Mouse (Mus musculus) hindbrain, embryonic 16.5 days (tissue): ENCODE results near the gene Pdk2. TPM values are rescaled to one million over a fixed set of nuclear protein-coding genes. Genes with fewer than 3 reads are reported as not detected.

ENCODE experiments used
- ATAC-seq: fragments of 200-750 bp; cut with Nextera tagmentation; 2 replicates; pipeline ENCODE4 v1.8.0; 2017; ENCODE audit warnings: moderate TSS enrichment, moderate library complexity
- H3K27ac ChIP-seq: fragments of 300-500 bp; sonication (generic); 2 replicates; pipeline ENCODE4 v1.5.1; 2014; ENCODE audit warnings: low read depth, mild to moderate bottlenecking, control low read depth, low read length, moderate library complexity
- H3K27me3 ChIP-seq: fragments of 300-500 bp; sonication (generic); replicated peaks from 2 replicates; pipeline ENCODE4 v1.6.1; 2014; ENCODE audit warnings: low read length; ENCODE audit not compliant: control insufficient read depth, insufficient read depth
- H3K36me3 ChIP-seq: fragments of 300-500 bp; sonication (generic); 2 replicates; pipeline ENCODE4 v1.6.1; 2014; ENCODE audit warnings: mild to moderate bottlenecking, low read length, moderate library complexity, mixed read lengths; ENCODE audit not compliant: control insufficient read depth, insufficient read depth
- H3K4me1 ChIP-seq: fragments of 300-500 bp; sonication (generic); 2 replicates; pipeline ENCODE4 v1.6.1; 2014; ENCODE audit warnings: low read depth, low read length; ENCODE audit not compliant: control insufficient read depth, insufficient read depth
- H3K4me2 ChIP-seq: fragments of 300-500 bp; sonication (generic); 2 replicates; pipeline ENCODE4 v1.6.1; 2014; ENCODE audit warnings: mild to moderate bottlenecking, low read length, control low read depth, moderate library complexity
- H3K4me3 ChIP-seq: fragments of 300-500 bp; sonication (generic); 2 replicates; pipeline ENCODE4 v1.5.1; 2014; ENCODE audit warnings: mild to moderate bottlenecking, low read length, control low read depth, moderate library complexity
- H3K9ac ChIP-seq: fragments of 300-500 bp; sonication (generic); 2 replicates; pipeline ENCODE4 v1.6.1; 2014; ENCODE audit warnings: low read depth, mild to moderate bottlenecking, control low read depth, low read length, moderate library complexity
- H3K9me3 ChIP-seq: fragments of 300-500 bp; sonication (generic); 2 replicates; pipeline ENCODE4 v1.6.1; 2014; ENCODE audit warnings: mild to moderate bottlenecking, low read length, moderate library complexity; ENCODE audit not compliant: control insufficient read depth
- WGBS: fragments of 180-500 bp; shearing (Covaris S2); extraction: QIAGEN DNeasy Blood & Tissue Kit; methylation state at CpG from one replicate; pipeline ENCODE4 v1.1.7; 2014; 5-methylcytosine and 5-hydroxymethylcytosine counted together
- polyA plus RNA-seq: library from polyadenylated mRNA; unstranded; fragments of >200 nt; fragmentation: Nextera tagmentation; extraction: Ambion mirVana; gene quantifications from 2 replicates; pipeline ENCODE4 v1.2.1, GENCODE M21; 2015

Gene Pdk2
- polyA plus RNA-seq, 1 experiment from 2014 or later = 34.6 TPM

- Histone ChIP-seq H3K4me1 (peaks cover 54% of the 10 kb centered on the region), H3K9ac (peak overlapping the region; percentile 99), H3K27me3 (no peaks in the 10 kb centered on the region), H3K36me3 (peaks cover 5% of the 10 kb centered on the region), H3K9me3 (no peaks in the 10 kb centered on the region), H3K27ac (peak overlapping the region; percentile 98), H3K4me3 (peak overlapping the region; percentile 92), H3K4me2 (peak overlapping the region; percentile 82)
- peak; percentile 40; the same call in 1 of the 2 replicates for ATAC-seq
- under 1% methylated on average over 32 of the region's 40 CpGs for WGBS
Observed at GRCm38 (mm10) chr11:95010141-95010739, 30.9 kb downstream of the Pdk2 start.

GRCm38 (mm10) chr11:95009629-95010014 lies 31.5 kb downstream of the Pdk2 start, which contains the start of gene Samd14:
Gene Samd14 (plus strand): TSS chr11:95009879.
- Histone ChIP-seq H3K9ac (peak within 1 kb of the TSS; percentile 99), H3K27ac (peak within 1 kb of the TSS; percentile 98), H3K4me2 (peak within 1 kb of the TSS; percentile 82), H3K27me3 (no peaks in the 10 kb centered on the region), H3K9me3 (no peaks in the 10 kb centered on the region), H3K4me1 (peaks cover 54% of the 10 kb centered on the region), H3K36me3 (peaks cover 11% of the 10 kb centered on the region), H3K4me3 (peak within 1 kb of the TSS; percentile 92)
- under 1% methylated on average over 29 of the region's 32 CpGs for WGBS
- ATAC-seq = peak; percentile 76

- no peaks in the 10 kb centered on the region for H3K27me3 ChIP-seq
- peak overlapping the region; percentile 92 for H3K4me3 ChIP-seq
- peaks cover 53% of the 10 kb centered on the region for H3K4me1 ChIP-seq
- 30% methylated on average over 15 of the region's 15 CpGs for WGBS
- peak overlapping the region; percentile 82 for H3K4me2 ChIP-seq
- peak overlapping the region; percentile 99 for H3K9ac ChIP-seq
- peak; percentile 11; the same call in 1 of the 2 replicates for ATAC-seq
- no peaks in the 10 kb centered on the region for H3K9me3 ChIP-seq
- peaks cover 13% of the 10 kb centered on the region for H3K36me3 ChIP-seq
- peak overlapping the region; percentile 98 for H3K27ac ChIP-seq
Observed at GRCm38 (mm10) chr11:95008661-95009628, 32.2 kb downstream of the Pdk2 start.

GRCm38 (mm10) chr11:95007418-95007817 lies 33.7 kb downstream of the Pdk2 start:
- Histone ChIP-seq H3K4me1 (peaks cover 41% of the 10 kb centered on the region), H3K4me3 (no peak overlapping the region), H3K9ac (no peak overlapping the region), H3K4me2 (peak overlapping the region; percentile 69), H3K27me3 (no peaks in the 10 kb centered on the region), H3K27ac (no peak overlapping the region; the same call in 1 of the 2 replicates), H3K9me3 (no peaks in the 10 kb centered on the region), H3K36me3 (peaks cover 22% of the 10 kb centered on the region)
- ATAC-seq = no peak
- WGBS = 73% methylated on average over 3 of the region's 3 CpGs

- ATAC-seq = peak; percentile 51
- H3K27me3 ChIP-seq = no peaks in the 10 kb centered on the region
- H3K36me3 ChIP-seq = peaks cover 30% of the 10 kb centered on the region
- H3K4me3 ChIP-seq = peak overlapping the region; percentile 37
- WGBS = 2% methylated on average over 27 of the region's 27 CpGs
- H3K9me3 ChIP-seq = no peaks in the 10 kb centered on the region
- peaks cover 34% of the 10 kb centered on the region for H3K4me1 ChIP-seq
- peak overlapping the region; percentile 52 for H3K9ac ChIP-seq
- peak overlapping the region; percentile 84 for H3K27ac ChIP-seq
- peak overlapping the region; percentile 69 for H3K4me2 ChIP-seq
Observed at GRCm38 (mm10) chr11:95006525-95007219, 34.5 kb downstream of the Pdk2 start.

- WGBS = 32% methylated on average over 4 of the region's 4 CpGs
Observed at GRCm38 (mm10) chr11:95006038-95006437, 35.1 kb downstream of the Pdk2 start.

GRCm38 (mm10) chr11:95004937-95005198 lies 36.3 kb downstream of the Pdk2 start:
- no peaks in the 10 kb centered on the region for H3K27me3 ChIP-seq
- H3K4me3 ChIP-seq = no peak overlapping the region
- WGBS = 54% methylated on average over 6 of the region's 6 CpGs
- H3K36me3 ChIP-seq = peaks cover 42% of the 10 kb centered on the region
- no peak for ATAC-seq
- peaks cover 38% of the 10 kb centered on the region for H3K4me1 ChIP-seq
- no peaks in the 10 kb centered on the region for H3K9me3 ChIP-seq
- H3K27ac ChIP-seq = no peak overlapping the region
- H3K9ac ChIP-seq = no peak overlapping the region
- no peak overlapping the region for H3K4me2 ChIP-seq

More at GRCm38 (mm10) chr11:95006038-95006437, 35.1 kb downstream of the Pdk2 start:
- peak overlapping the region; percentile 52 for H3K9ac ChIP-seq
- H3K4me3 ChIP-seq = no peak overlapping the region
- H3K4me1 ChIP-seq = peaks cover 31% of the 10 kb centered on the region
- peaks cover 34% of the 10 kb centered on the region for H3K36me3 ChIP-seq
- no peaks in the 10 kb centered on the region for H3K27me3 ChIP-seq
- no peaks in the 10 kb centered on the region for H3K9me3 ChIP-seq
- ATAC-seq = no peak
- H3K27ac ChIP-seq = peak overlapping the region; percentile 84
- peak overlapping the region; percentile 69 for H3K4me2 ChIP-seq

GRCm38 (mm10) chr11:95004136-95004936 lies 36.8 kb downstream of the Pdk2 start:
- no peak overlapping the region; the same call in 1 of the 2 replicates for H3K4me2 ChIP-seq
- H3K27ac ChIP-seq = no peak overlapping the region; the same call in 1 of the 2 replicates
- no peak overlapping the region for H3K4me3 ChIP-seq
- WGBS = 83% methylated on average over 12 of the region's 12 CpGs
- no peak for ATAC-seq
- H3K9me3 ChIP-seq = no peaks in the 10 kb centered on the region
- H3K9ac ChIP-seq = no peak overlapping the region
- peaks cover 42% of the 10 kb centered on the region for H3K36me3 ChIP-seq
- H3K4me1 ChIP-seq = peaks cover 38% of the 10 kb centered on the region
- H3K27me3 ChIP-seq = no peaks in the 10 kb centered on the region
